Mouse (Mus musculus) erythroblast, embryonic 14.5 days (primary cell): ENCODE measurements around the gene Lmtk2.

ENCODE experiments used
- GATA1 ChIP-seq: IDR thresholded peaks from 2 replicates; pipeline ENCODE4 v1.6.1; 2012; ENCODE audit warnings: low read length, inconsistent platforms, mixed read lengths
- TAL1 ChIP-seq: IDR thresholded peaks from 3 replicates; pipeline ENCODE4 v1.6.1; 2012; ENCODE audit warnings: low read length, inconsistent platforms, mixed read lengths

GRCm38 (mm10) chr5:144207478-144207877 is 107.2 kb downstream of the Lmtk2 start:
- TF ChIP-seq GATA1 (no peak), TAL1 (no peak)
